Mouse (Mus musculus) forebrain, postnatal 0 days (tissue): Measurements from ENCODE around the gene Bnip1. TPM values are rescaled to one million over a fixed set of nuclear protein-coding genes. Genes with fewer than 3 reads are reported as not detected.

ENCODE experiments used
- ATAC-seq: fragments of 200-750 bp; cut with Nextera tagmentation; 2 replicates; pipeline ENCODE4 v1.8.0; 2017; ENCODE audit warnings: mild to moderate bottlenecking, moderate library complexity
- DNase-seq: peaks from one replicate; pipeline ENCODE4 v3.0.0-alpha.2; 2015
- H3K27ac ChIP-seq: fragments of 300-500 bp; sonication (generic); 2 replicates; pipeline ENCODE4 v1.5.1; 2014; ENCODE audit warnings: low read depth, mild to moderate bottlenecking, antibody characterized with exemption, low read length, moderate library complexity, mixed read lengths
- H3K27me3 ChIP-seq: fragments of 300-500 bp; sonication (generic); 2 replicates; pipeline ENCODE4 v1.6.1; 2014; ENCODE audit warnings: mild to moderate bottlenecking, low read length, mixed read lengths; ENCODE audit not compliant: insufficient read depth
- H3K36me3 ChIP-seq: fragments of 300-500 bp; sonication (generic); 2 replicates; pipeline ENCODE4 v1.6.1; 2014; ENCODE audit warnings: mild to moderate bottlenecking, moderate library complexity; ENCODE audit not compliant: insufficient read depth
- H3K4me1 ChIP-seq: fragments of 300-500 bp; sonication (generic); 2 replicates; pipeline ENCODE4 v1.6.1; 2014; ENCODE audit warnings: antibody characterized with exemption; ENCODE audit not compliant: insufficient read depth
- H3K4me2 ChIP-seq: fragments of 300-500 bp; sonication (generic); 2 replicates; pipeline ENCODE4 v1.6.1; 2014; ENCODE audit warnings: low read depth, mild to moderate bottlenecking, moderate library complexity
- H3K4me3 ChIP-seq: fragments of 300-500 bp; sonication (generic); 2 replicates; pipeline ENCODE4 v1.5.1; 2014; ENCODE audit warnings: low read depth, low read length, mixed read lengths
- H3K9ac ChIP-seq: fragments of 300-500 bp; sonication (generic); 2 replicates; pipeline ENCODE4 v1.6.1; 2014; ENCODE audit warnings: mild to moderate bottlenecking
- H3K9me3 ChIP-seq: fragments of 300-500 bp; sonication (generic); 2 replicates; pipeline ENCODE4 v1.6.1; 2016; ENCODE audit warnings: low read length
- CTCF ChIP-seq: sonication (generic); IDR thresholded peaks from 2 replicates; pipeline ENCODE4 v1.5.1; 2016; ENCODE audit warnings: antibody characterized with exemption, control low read depth, low read depth
- WGBS: fragments of 180-500 bp; shearing (Covaris S2); extraction: QIAGEN DNeasy Blood & Tissue Kit; methylation state at CpG from one replicate; pipeline ENCODE4 v1.1.7; 2014; 5-methylcytosine and 5-hydroxymethylcytosine counted together
- polyA plus RNA-seq: library from polyadenylated mRNA; unstranded; fragments of >200 nt; fragmentation: Nextera tagmentation; extraction: Ambion mirVana; gene quantifications from 2 replicates; pipeline ENCODE4 v1.2.1, GENCODE M21; 2015
- total RNA-seq: library from RNA; depleted of rRNA; stranded (reverse); fragments of >200 nt; gene quantifications from 2 replicates; pipeline ENCODE4 v1.2.3, GENCODE M21; 2014; rRNA removed

Gene Bnip1
- total RNA-seq (57.5 and 60.0 TPM in 2 replicates), polyA plus RNA-seq (39.4 and 52.0 TPM in 2 replicates)

- H3K4me1 ChIP-seq, result peaks cover 6% of the 10 kb centered on the region
- H3K4me2 ChIP-seq, result peak within 1 kb of the TSS; percentile 81
- no peak for TF ChIP-seq CTCF
- peak; percentile 92 for DNase-seq
- H3K27ac ChIP-seq, result peak within 1 kb of the TSS; percentile 67
- H3K36me3 ChIP-seq, result peaks cover 22% of the 10 kb centered on the region
- H3K9me3 ChIP-seq, result no peaks in the 10 kb centered on the region
- under 1% methylated on average over 42 of the region's 42 CpGs for WGBS
- peak; percentile 84 for ATAC-seq
- peak within 1 kb of the TSS; percentile 84 for H3K9ac ChIP-seq
- peak within 1 kb of the TSS; percentile 76 for H3K4me3 ChIP-seq
- no peaks in the 10 kb centered on the region for H3K27me3 ChIP-seq
Observed at GRCm38 (mm10) chr17:26780750-26781571, at the start of gene Bnip1. Gene Bnip1, plus strand, starts transcription at chr17:26781066.

- Histone ChIP-seq H3K4me2 (no peak overlapping the region), H3K27me3 (no peaks in the 10 kb centered on the region), H3K36me3 (peaks cover 11% of the 10 kb centered on the region), H3K9me3 (no peaks in the 10 kb centered on the region), H3K4me3 (no peak overlapping the region), H3K27ac (no peak overlapping the region), H3K4me1 (no peaks in the 10 kb centered on the region), H3K9ac (no peak overlapping the region)
- ATAC-seq, result no peak
- no peak for DNase-seq
- 53% methylated on average over 4 of the region's 4 CpGs for WGBS
- no peak for TF ChIP-seq CTCF
Observed at GRCm38 (mm10) chr17:26742581-26742980, 38.3 kb upstream of the Bnip1 start.

GRCm38 (mm10) chr17:26743294-26743693 lies 37.6 kb upstream of the Bnip1 start:
- WGBS, result 66% methylated on average over 1 of the region's 1 CpGs
- no peak overlapping the region for H3K9ac ChIP-seq
- no peak for TF ChIP-seq CTCF
- no peak overlapping the region for H3K4me3 ChIP-seq
- no peaks in the 10 kb centered on the region for H3K9me3 ChIP-seq
- H3K4me2 ChIP-seq, result no peak overlapping the region
- H3K27me3 ChIP-seq, result no peaks in the 10 kb centered on the region
- H3K4me1 ChIP-seq, result no peaks in the 10 kb centered on the region
- DNase-seq (no peak), ATAC-seq (no peak)
- peaks cover 11% of the 10 kb centered on the region for H3K36me3 ChIP-seq
- no peak overlapping the region for H3K27ac ChIP-seq

GRCm38 (mm10) chr17:26749975-26750374 lies 30.9 kb upstream of the Bnip1 start:
- Histone ChIP-seq H3K9me3 (no peaks in the 10 kb centered on the region), H3K36me3 (peaks cover 3% of the 10 kb centered on the region; the same call in 1 of the 2 replicates), H3K27ac (no peak overlapping the region), H3K4me2 (no peak overlapping the region), H3K4me1 (no peaks in the 10 kb centered on the region), H3K4me3 (no peak overlapping the region), H3K27me3 (no peaks in the 10 kb centered on the region), H3K9ac (no peak overlapping the region)
- DNase-seq (no peak), ATAC-seq (no peak)
- 91% methylated on average over 3 of the region's 3 CpGs for WGBS
- no peak for TF ChIP-seq CTCF

- DNase-seq (no peak), ATAC-seq (no peak)
- no peaks in the 10 kb centered on the region for H3K9me3 ChIP-seq
- H3K36me3 ChIP-seq, result peaks cover 3% of the 10 kb centered on the region; the same call in 1 of the 2 replicates
- H3K4me1 ChIP-seq, result no peaks in the 10 kb centered on the region
- no peak overlapping the region for H3K4me2 ChIP-seq
- no peaks in the 10 kb centered on the region for H3K27me3 ChIP-seq
- no peak overlapping the region for H3K9ac ChIP-seq
- no peak for TF ChIP-seq CTCF
- no peak overlapping the region for H3K4me3 ChIP-seq
- no peak overlapping the region for H3K27ac ChIP-seq
- 81% methylated on average over 1 of the region's 1 CpGs for WGBS
Observed at GRCm38 (mm10) chr17:26752297-26752696, 28.6 kb upstream of the Bnip1 start.

GRCm38 (mm10) chr17:26753476-26753875 lies 27.4 kb upstream of the Bnip1 start:
- H3K9me3 ChIP-seq, result no peaks in the 10 kb centered on the region
- no peak overlapping the region for H3K9ac ChIP-seq
- H3K27me3 ChIP-seq, result no peaks in the 10 kb centered on the region
- no peaks in the 10 kb centered on the region for H3K4me1 ChIP-seq
- no peak overlapping the region for H3K4me3 ChIP-seq
- ATAC-seq, result no peak
- no peak for DNase-seq
- H3K36me3 ChIP-seq, result peaks cover 3% of the 10 kb centered on the region; the same call in 1 of the 2 replicates
- H3K27ac ChIP-seq, result no peak overlapping the region
- TF ChIP-seq CTCF, result no peak
- no peak overlapping the region for H3K4me2 ChIP-seq
- WGBS, result 92% methylated on average over 2 of the region's 2 CpGs

GRCm38 (mm10) chr17:26767100-26767753 lies 13.6 kb upstream of the Bnip1 start:
- Histone ChIP-seq H3K9me3 (no peaks in the 10 kb centered on the region), H3K27me3 (no peaks in the 10 kb centered on the region), H3K4me1 (no peaks in the 10 kb centered on the region), H3K4me3 (no peak overlapping the region), H3K4me2 (no peak overlapping the region), H3K9ac (no peak overlapping the region), H3K36me3 (peaks cover 14% of the 10 kb centered on the region), H3K27ac (no peak overlapping the region)
- DNase-seq, result no peak
- 88% methylated on average over 5 of the region's 5 CpGs for WGBS
- ATAC-seq, result no peak
- no peak for TF ChIP-seq CTCF
